Mouse (Mus musculus): ENCODE data around the gene Pik3c2a. TPM values are rescaled to one million over a fixed set of nuclear protein-coding genes. Genes with fewer than 3 reads are reported as not detected.
A peak's percentile ranks its signal among the peaks of the same experiment; 100 is the strongest.

Pik3c2a gene
- polyA plus RNA-seq (2015; fragmentation: Nextera tagmentation; extraction: Ambion mirVana): 14.3 and 15.6 TPM in 2 replicates

- peak within 1 kb of the TSS; percentile 87 for H3K9ac ChIP-seq (ENCODE audit: low read length)
- H3K4me3 ChIP-seq (ENCODE audit: low read length): peak within 1 kb of the TSS; percentile 83
- peak within 1 kb of the TSS; percentile 91 for H3K27ac ChIP-seq (ENCODE audit: low read length)
- H3K27me3 ChIP-seq (ENCODE audit: control insufficient read depth, insufficient read depth, low read length): no peaks in the 10 kb centered on the region
- H3K9me3 ChIP-seq (replicated peaks; ENCODE audit: control insufficient read depth, low read length): no peaks in the 10 kb centered on the region
- WGBS: 0% methylated on average over 65 of the region's 72 CpGs
- H3K4me2 ChIP-seq (ENCODE audit: low read depth, low read length): peak within 1 kb of the TSS; percentile 83
- no peaks in the 10 kb centered on the region for H3K36me3 ChIP-seq (ENCODE audit: control insufficient read depth, insufficient read depth)
- peak; percentile 98 for ATAC-seq (replicated peaks; ENCODE audit: extremely low read depth, insufficient read depth, low FRiP score)
- H3K4me1 ChIP-seq (ENCODE audit: control insufficient read depth, insufficient read depth, low read length): peaks cover 15% of the 10 kb centered on the region
Observed at GRCm38 (mm10) chr7:116443004-116443696, at the start of gene Pik3c2a. Pik3c2a (minus strand) TSS chr7:116443449.

- H3K27me3 ChIP-seq (ENCODE audit: control insufficient read depth, insufficient read depth, low read length): no peaks in the 10 kb centered on the region
- no peak overlapping the region for H3K27ac ChIP-seq (ENCODE audit: low read length)
- H3K9me3 ChIP-seq (replicated peaks; ENCODE audit: control insufficient read depth, low read length): peaks cover 2% of the 10 kb centered on the region; the same call in 1 of the 2 replicates
- H3K4me2 ChIP-seq (ENCODE audit: low read depth, low read length): no peak overlapping the region
- H3K4me1 ChIP-seq (ENCODE audit: control insufficient read depth, insufficient read depth, low read length): no peaks in the 10 kb centered on the region
- no peak for ATAC-seq (replicated peaks; ENCODE audit: extremely low read depth, insufficient read depth, low FRiP score)
- H3K4me3 ChIP-seq (ENCODE audit: low read length): no peak overlapping the region
- no peaks in the 10 kb centered on the region for H3K36me3 ChIP-seq (ENCODE audit: control insufficient read depth, insufficient read depth)
- WGBS: 66% methylated on average over 4 of the region's 4 CpGs
- no peak overlapping the region for H3K9ac ChIP-seq (ENCODE audit: low read length)
Observed at GRCm38 (mm10) chr7:116491113-116491512, 47.9 kb upstream of the Pik3c2a start.

GRCm38 (mm10) chr7:116485062-116485601 is 41.9 kb upstream of the Pik3c2a start:
- Histone ChIP-seq H3K4me2 (ENCODE audit: low read depth, low read length) (no peak overlapping the region), H3K4me3 (ENCODE audit: low read length) (no peak overlapping the region), H3K9me3 (replicated peaks; ENCODE audit: control insufficient read depth, low read length) (no peaks in the 10 kb centered on the region), H3K27ac (ENCODE audit: low read length) (no peak overlapping the region), H3K4me1 (ENCODE audit: control insufficient read depth, insufficient read depth, low read length) (peaks cover 7% of the 10 kb centered on the region), H3K27me3 (ENCODE audit: control insufficient read depth, insufficient read depth, low read length) (no peaks in the 10 kb centered on the region), H3K9ac (ENCODE audit: low read length) (no peak overlapping the region), H3K36me3 (ENCODE audit: control insufficient read depth, insufficient read depth) (no peaks in the 10 kb centered on the region)
- no peak for ATAC-seq (replicated peaks; ENCODE audit: extremely low read depth, insufficient read depth, low FRiP score)
- 74% methylated on average over 1 of the region's 1 CpGs for WGBS

GRCm38 (mm10) chr7:116484213-116484612 is 41.0 kb upstream of the Pik3c2a start:
- peak overlapping the region; percentile 29 for H3K4me2 ChIP-seq (ENCODE audit: low read depth, low read length)

GRCm38 (mm10) chr7:116483782-116484181 is 40.5 kb upstream of the Pik3c2a start:
- WGBS: 33% methylated on average over 5 of the region's 5 CpGs
- Histone ChIP-seq H3K9me3 (replicated peaks; ENCODE audit: control insufficient read depth, low read length) (no peaks in the 10 kb centered on the region), H3K27ac (ENCODE audit: low read length) (no peak overlapping the region), H3K27me3 (ENCODE audit: control insufficient read depth, insufficient read depth, low read length) (no peaks in the 10 kb centered on the region), H3K9ac (ENCODE audit: low read length) (no peak overlapping the region), H3K4me1 (ENCODE audit: control insufficient read depth, insufficient read depth, low read length) (peaks cover 7% of the 10 kb centered on the region), H3K4me3 (ENCODE audit: low read length) (no peak overlapping the region), H3K36me3 (ENCODE audit: control insufficient read depth, insufficient read depth) (no peaks in the 10 kb centered on the region), H3K4me2 (ENCODE audit: low read depth, low read length) (peak overlapping the region; percentile 29)
- ATAC-seq (replicated peaks; ENCODE audit: extremely low read depth, insufficient read depth, low FRiP score): no peak

More at GRCm38 (mm10) chr7:116484213-116484612, 41.0 kb upstream of the Pik3c2a start:
- Histone ChIP-seq H3K9me3 (replicated peaks; ENCODE audit: control insufficient read depth, low read length) (no peaks in the 10 kb centered on the region), H3K9ac (ENCODE audit: low read length) (no peak overlapping the region), H3K4me1 (ENCODE audit: control insufficient read depth, insufficient read depth, low read length) (peaks cover 7% of the 10 kb centered on the region), H3K36me3 (ENCODE audit: control insufficient read depth, insufficient read depth) (no peaks in the 10 kb centered on the region), H3K27ac (ENCODE audit: low read length) (no peak overlapping the region), H3K27me3 (ENCODE audit: control insufficient read depth, insufficient read depth, low read length) (no peaks in the 10 kb centered on the region), H3K4me3 (ENCODE audit: low read length) (no peak overlapping the region)
- no peak for ATAC-seq (replicated peaks; ENCODE audit: extremely low read depth, insufficient read depth, low FRiP score)
- 43% methylated on average over 5 of the region's 5 CpGs for WGBS

GRCm38 (mm10) chr7:116483106-116483505 is 39.9 kb upstream of the Pik3c2a start:
- no peak overlapping the region for H3K4me3 ChIP-seq (ENCODE audit: low read length)
- ATAC-seq (replicated peaks; ENCODE audit: extremely low read depth, insufficient read depth, low FRiP score): no peak
- no peaks in the 10 kb centered on the region for H3K9me3 ChIP-seq (replicated peaks; ENCODE audit: control insufficient read depth, low read length)
- H3K4me2 ChIP-seq (ENCODE audit: low read depth, low read length): no peak overlapping the region
- no peaks in the 10 kb centered on the region for H3K27me3 ChIP-seq (ENCODE audit: control insufficient read depth, insufficient read depth, low read length)
- H3K36me3 ChIP-seq (ENCODE audit: control insufficient read depth, insufficient read depth): no peaks in the 10 kb centered on the region
- peaks cover 7% of the 10 kb centered on the region for H3K4me1 ChIP-seq (ENCODE audit: control insufficient read depth, insufficient read depth, low read length)
- no peak overlapping the region for H3K9ac ChIP-seq (ENCODE audit: low read length)
- no peak overlapping the region for H3K27ac ChIP-seq (ENCODE audit: low read length)
- 0% methylated on average over 1 of the region's 1 CpGs for WGBS

- no peaks in the 10 kb centered on the region for H3K27me3 ChIP-seq (ENCODE audit: control insufficient read depth, insufficient read depth, low read length)
- no peak for ATAC-seq (replicated peaks; ENCODE audit: extremely low read depth, insufficient read depth, low FRiP score)
- H3K4me2 ChIP-seq (ENCODE audit: low read depth, low read length): no peak overlapping the region
- no peak overlapping the region for H3K9ac ChIP-seq (ENCODE audit: low read length)
- H3K27ac ChIP-seq (ENCODE audit: low read length): no peak overlapping the region
- no peaks in the 10 kb centered on the region for H3K9me3 ChIP-seq (replicated peaks; ENCODE audit: control insufficient read depth, low read length)
- H3K36me3 ChIP-seq (ENCODE audit: control insufficient read depth, insufficient read depth): no peaks in the 10 kb centered on the region
- 71% methylated on average over 5 of the region's 5 CpGs for WGBS
- no peak overlapping the region for H3K4me3 ChIP-seq (ENCODE audit: low read length)
- H3K4me1 ChIP-seq (ENCODE audit: control insufficient read depth, insufficient read depth, low read length): no peaks in the 10 kb centered on the region
Observed at GRCm38 (mm10) chr7:116476264-116476663, 33.0 kb upstream of the Pik3c2a start.

- no peaks in the 10 kb centered on the region for H3K4me1 ChIP-seq (ENCODE audit: control insufficient read depth, insufficient read depth, low read length)
- no peak overlapping the region for H3K4me3 ChIP-seq (ENCODE audit: low read length)
- no peak for ATAC-seq (replicated peaks; ENCODE audit: extremely low read depth, insufficient read depth, low FRiP score)
- H3K27ac ChIP-seq (ENCODE audit: low read length): no peak overlapping the region
- H3K4me2 ChIP-seq (ENCODE audit: low read depth, low read length): no peak overlapping the region
- no peaks in the 10 kb centered on the region for H3K36me3 ChIP-seq (ENCODE audit: control insufficient read depth, insufficient read depth)
- H3K9me3 ChIP-seq (replicated peaks; ENCODE audit: control insufficient read depth, low read length): no peaks in the 10 kb centered on the region
- no peak overlapping the region for H3K9ac ChIP-seq (ENCODE audit: low read length)
- no peaks in the 10 kb centered on the region for H3K27me3 ChIP-seq (ENCODE audit: control insufficient read depth, insufficient read depth, low read length)
Observed at GRCm38 (mm10) chr7:116475836-116476235, 32.6 kb upstream of the Pik3c2a start.

GRCm38 (mm10) chr7:116462114-116462513 is 18.9 kb upstream of the Pik3c2a start:
- WGBS: 21% methylated on average over 8 of the region's 8 CpGs
- no peak overlapping the region for H3K9ac ChIP-seq (ENCODE audit: low read length)
- H3K27ac ChIP-seq (ENCODE audit: low read length): no peak overlapping the region

More at GRCm38 (mm10) chr7:116462114-116462513, 18.9 kb upstream of the Pik3c2a start:
- Histone ChIP-seq H3K36me3 (ENCODE audit: control insufficient read depth, insufficient read depth) (no peaks in the 10 kb centered on the region), H3K9me3 (replicated peaks; ENCODE audit: control insufficient read depth, low read length) (no peaks in the 10 kb centered on the region), H3K4me2 (ENCODE audit: low read depth, low read length) (no peak overlapping the region), H3K4me1 (ENCODE audit: control insufficient read depth, insufficient read depth, low read length) (peaks cover 7% of the 10 kb centered on the region), H3K27me3 (ENCODE audit: control insufficient read depth, insufficient read depth, low read length) (no peaks in the 10 kb centered on the region), H3K4me3 (ENCODE audit: low read length) (no peak overlapping the region)
- no peak for ATAC-seq (replicated peaks; ENCODE audit: extremely low read depth, insufficient read depth, low FRiP score)

Data from heart, embryonic 16.5 days (tissue).